Mouse (Mus musculus): ENCODE measurements around the gene Nup214.

GRCm38 (mm10) chr2:31962501-31963224, 11.6 kb upstream of the Nup214 start:
- TF ChIP-seq POLR2A (IDR thresholded peaks at IDR 0.05; ENCODE audit: low read depth, low read length) (no peak), EP300 (IDR thresholded peaks at IDR 0.05; ENCODE audit: low read length) (no peak), USF2 (conservative IDR thresholded peaks at IDR 0.05; ENCODE audit: low read depth, low read length) (no peak)

Data from CH12.LX (cell line).